Mouse (Mus musculus): ENCODE measurements around the gene Mgat1.

Gene Mgat1

DNA sequence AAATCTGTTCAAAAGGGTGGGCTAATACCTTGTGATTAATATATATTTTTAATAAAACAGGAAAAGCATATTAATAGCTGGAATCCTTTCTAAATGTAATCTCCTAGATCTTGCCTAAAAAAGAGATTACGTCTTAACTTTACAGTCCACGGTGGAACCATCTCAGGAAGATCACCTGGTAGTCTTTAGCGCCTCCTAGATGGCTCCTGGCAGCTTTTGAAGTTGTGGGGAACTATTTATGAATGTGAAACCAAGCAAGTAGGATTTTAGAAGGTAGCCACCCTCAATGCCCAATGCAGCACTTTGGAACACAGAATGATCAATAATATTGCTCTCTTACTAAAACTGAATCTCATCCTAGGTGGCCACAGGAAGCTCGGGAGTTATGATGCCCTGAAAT is 3.1 kb upstream of the Mgat1 start:
- in situ Hi-C loops (cut with MboI) = loop anchor here (10.0 kb wide), 2 partner anchors 386 to 456 kb away; no protein-coding TSS in a partner anchor

DNA sequence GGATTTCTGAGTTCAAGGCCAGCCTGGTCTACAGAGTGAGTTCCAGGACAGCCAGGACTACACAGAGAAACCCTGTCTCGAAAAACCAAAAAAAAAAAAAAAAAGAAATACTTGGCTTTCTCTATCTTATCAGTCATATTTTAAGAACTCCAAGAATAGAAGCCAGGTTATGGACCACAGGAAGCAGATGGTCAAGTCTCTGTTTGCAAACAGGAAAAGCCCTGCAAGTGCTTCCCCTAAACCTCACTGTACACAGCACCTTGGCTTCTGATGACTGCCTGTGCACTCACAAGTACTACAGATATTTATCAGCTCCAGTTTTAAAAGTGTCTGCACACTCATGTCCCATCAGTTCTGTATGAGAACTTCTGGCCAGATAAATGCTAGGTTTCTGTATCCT is 2.5 kb upstream of the Mgat1 start:
- in situ Hi-C loops (cut with MboI) = loop anchor here (10.0 kb wide), 2 partner anchors 387 to 457 kb away; no protein-coding TSS in a partner anchor

DNA sequence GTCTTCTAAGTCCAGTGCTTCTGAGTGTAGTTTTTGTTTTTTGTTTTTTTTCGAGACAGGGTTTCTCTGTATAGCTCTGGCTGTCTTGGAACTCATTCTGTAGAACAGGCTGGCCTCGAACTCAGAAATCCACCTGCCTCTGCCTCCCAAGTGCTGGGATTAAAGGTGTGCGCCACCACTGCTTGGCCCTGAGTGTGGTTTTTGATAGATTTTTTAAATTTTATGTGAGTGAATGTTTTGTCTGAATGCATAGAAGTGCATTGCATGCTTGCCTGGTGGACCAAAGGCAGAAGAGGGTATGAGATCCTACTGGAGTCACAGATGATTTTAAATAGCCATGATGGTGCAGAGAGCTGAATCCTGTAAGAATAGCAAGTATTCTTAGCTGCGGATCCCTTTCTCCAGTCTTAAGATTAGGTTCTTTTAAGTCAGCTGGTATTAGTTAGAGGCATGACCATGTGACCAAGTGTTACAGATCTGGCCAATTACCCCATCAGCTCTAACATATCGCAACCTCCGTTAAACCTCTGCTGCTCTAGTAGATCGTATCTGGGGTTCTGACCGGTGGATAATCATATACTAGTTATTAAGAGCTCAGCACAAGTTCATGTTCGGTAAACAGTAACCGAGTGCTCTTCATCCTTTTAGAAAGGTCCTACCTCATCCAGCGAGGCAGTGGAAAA is 906 bp upstream of the Mgat1 start:
- in situ Hi-C loops (cut with MboI) = loop anchor here (10.0 kb wide), 2 partner anchors 388 to 458 kb away; no protein-coding TSS in a partner anchor

- in situ Hi-C loops (cut with MboI) = loop anchor here (10.0 kb wide), 2 partner anchors 390 to 460 kb away; no protein-coding TSS in a partner anchor
Measured at GRCm38 (mm10) chr11:49244595-49244930, 572 bp downstream of the Mgat1 start.

GRCm38 (mm10) chr11:49245176-49245575 is 1.2 kb downstream of the Mgat1 start:
- in situ Hi-C loops (cut with MboI) = loop anchor here (5.0 to 10.0 kb wide), 3 partner anchors 43 to 460 kb away; partner anchors contain the start of gene Zfp62

GRCm38 (mm10) chr11:49245634-49246415 is 1.8 kb downstream of the Mgat1 start:
- in situ Hi-C loops (cut with MboI) = loop anchor here (5.0 to 10.0 kb wide), 3 partner anchors 44 to 461 kb away; partner anchors contain the start of gene Zfp62

DNA sequence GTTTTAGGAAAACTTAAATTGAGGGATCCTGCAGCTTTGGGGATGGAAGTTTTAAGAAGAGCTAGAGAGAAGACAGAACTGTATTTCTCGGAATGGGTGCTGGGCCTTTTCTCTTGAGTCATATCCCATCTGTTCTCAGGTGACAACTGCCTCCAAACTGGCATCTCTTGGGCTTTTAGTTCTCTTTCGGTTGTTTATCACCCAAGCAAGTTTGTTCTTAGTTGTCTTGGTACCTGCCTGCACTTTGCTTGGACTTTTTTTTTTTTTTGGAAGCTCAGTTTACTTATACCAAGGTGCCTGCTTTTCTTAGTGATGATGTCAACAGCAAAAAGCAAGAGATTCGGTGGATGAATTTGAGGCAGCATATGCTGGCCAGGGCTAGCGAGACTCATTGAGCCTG is 2.5 kb downstream of the Mgat1 start:
- in situ Hi-C loops (cut with MboI) = loop anchor here (5.0 to 10.0 kb wide), 3 partner anchors 44 to 462 kb away; partner anchors contain the start of gene Zfp62

- in situ Hi-C loops (cut with MboI) = loop anchor here (5.0 to 10.0 kb wide), 3 partner anchors 45 to 462 kb away; partner anchors contain the start of gene Zfp62
Measured at GRCm38 (mm10) chr11:49247255-49247654, 3.3 kb downstream of the Mgat1 start.

GRCm38 (mm10) chr11:49248226-49248973 is 4.4 kb downstream of the Mgat1 start:
- in situ Hi-C loops (cut with MboI) = loop anchor here (5.0 to 10.0 kb wide), 3 partner anchors 46 to 464 kb away; partner anchors contain the start of gene Zfp62

- in situ Hi-C loops (cut with MboI) = loop anchor here (5.0 to 10.0 kb wide), 3 partner anchors 47 to 464 kb away; partner anchors contain the start of gene Zfp62
Measured at GRCm38 (mm10) chr11:49248974-49249700, 5.1 kb downstream of the Mgat1 start.

- in situ Hi-C loops (cut with MboI) = loop anchor here (5.0 to 10.0 kb wide), 3 partner anchors 48 to 465 kb away; partner anchors contain the start of gene Zfp62
Measured at GRCm38 (mm10) chr11:49249811-49250421, 5.9 kb downstream of the Mgat1 start.

GRCm38 (mm10) chr11:49250422-49251379 is 6.7 kb downstream of the Mgat1 start:
- in situ Hi-C loops (cut with MboI) = no loop called here

DNA sequence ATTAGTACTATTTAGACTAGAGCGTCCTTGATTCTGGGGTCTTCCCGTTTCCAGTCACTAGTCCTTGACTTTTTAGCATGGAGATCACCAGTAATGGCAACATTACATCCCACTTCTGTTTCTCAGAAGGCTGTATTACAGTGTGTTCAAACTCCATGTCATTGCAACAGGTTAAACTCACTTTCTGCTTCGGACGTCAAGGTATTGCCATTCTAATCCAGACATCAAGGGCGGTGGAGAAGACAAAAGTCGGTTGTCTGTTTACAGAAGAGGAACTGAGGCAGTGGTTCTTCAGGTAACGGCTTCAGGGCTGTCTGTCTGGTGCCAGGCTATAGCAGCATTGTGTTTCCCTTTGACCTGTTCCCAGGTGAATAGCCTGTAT is 7.4 kb downstream of the Mgat1 start:
- in situ Hi-C loops (cut with MboI) = no loop called here

DNA sequence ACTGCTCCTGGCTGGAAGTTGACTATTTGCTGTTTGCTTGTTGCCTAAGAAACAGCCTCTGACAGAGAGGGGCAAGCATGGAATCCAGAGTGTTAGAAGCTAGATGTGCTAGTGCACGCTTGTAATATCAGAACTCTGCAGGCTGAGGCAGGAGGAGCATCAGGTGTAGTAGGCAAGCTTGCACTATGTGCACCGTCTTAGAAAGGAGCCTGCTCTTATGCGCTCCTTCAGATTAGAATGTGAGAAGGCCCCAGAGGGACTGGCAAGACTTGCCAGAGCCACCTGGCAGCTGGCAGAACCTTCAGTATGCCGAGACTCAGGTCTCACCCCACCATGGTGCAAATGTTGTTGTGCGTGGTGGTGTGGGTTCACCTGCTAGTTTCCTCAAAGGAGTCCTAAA is 8.1 kb downstream of the Mgat1 start:
- in situ Hi-C loops (cut with MboI) = no loop called here

GRCm38 (mm10) chr11:49253035-49253434 is 9.0 kb downstream of the Mgat1 start:
- in situ Hi-C loops (cut with MboI) = no loop called here

GRCm38 (mm10) chr11:49259296-49259695 is 15.3 kb downstream of the Mgat1 start:
- in situ Hi-C loops (cut with MboI) = no loop called here

DNA sequence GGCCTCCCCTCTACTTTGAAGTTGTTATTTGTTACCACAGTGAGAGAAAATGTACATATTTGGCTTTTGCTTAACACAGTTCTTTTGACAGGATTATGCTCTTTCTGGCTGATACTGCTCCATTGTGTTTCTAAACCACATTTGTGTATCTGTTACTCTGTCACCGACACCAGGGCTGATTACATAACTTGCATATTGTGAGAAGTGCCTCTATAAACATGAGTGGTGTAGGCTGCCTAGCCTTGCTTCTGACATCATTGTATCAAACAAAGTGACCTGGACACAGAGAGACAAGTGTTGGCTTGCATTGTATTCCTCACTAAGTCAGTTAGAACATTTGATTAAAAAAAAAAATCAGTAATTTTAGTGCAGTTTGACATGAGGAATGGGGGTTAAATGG is 15.8 kb downstream of the Mgat1 start:
- in situ Hi-C loops (cut with MboI) = no loop called here

- in situ Hi-C loops (cut with MboI) = no loop called here
Measured at GRCm38 (mm10) chr11:49260598-49261312, 16.8 kb downstream of the Mgat1 start.
